Mouse (Mus musculus) midbrain, embryonic 10.5 days (tissue): ENCODE data around the gene Traf7. TPM values are rescaled to one million over a fixed set of nuclear protein-coding genes. Genes with fewer than 3 reads are reported as not detected.

Source experiments
- DNase-seq: peaks from one replicate; pipeline ENCODE4 v3.0.0-alpha.2; 2017; ENCODE audit warnings: low spot score
- H3K27ac ChIP-seq: fragments of 300-500 bp; sonication (generic); replicated peaks from 2 replicates; pipeline ENCODE4 v1.5.1; 2016; ENCODE audit warnings: mild to moderate bottlenecking
- H3K27me3 ChIP-seq: fragments of 300-500 bp; sonication (generic); 2 replicates; pipeline ENCODE4 v1.6.1; 2016; ENCODE audit warnings: low read depth, mild to moderate bottlenecking; ENCODE audit not compliant: poor library complexity, severe bottlenecking
- H3K36me3 ChIP-seq: fragments of 300-500 bp; sonication (generic); 2 replicates; pipeline ENCODE4 v1.6.1; 2016; ENCODE audit warnings: mild to moderate bottlenecking, moderate library complexity
- H3K4me1 ChIP-seq: fragments of 300-500 bp; sonication (generic); 2 replicates; pipeline ENCODE4 v1.6.1; 2016
- H3K4me3 ChIP-seq: fragments of 300-500 bp; sonication (generic); 2 replicates; pipeline ENCODE4 v1.5.1; 2016; ENCODE audit warnings: mild to moderate bottlenecking, moderate library complexity
- H3K9me3 ChIP-seq: fragments of 300-500 bp; sonication (generic); replicated peaks from 2 replicates; pipeline ENCODE4 v1.6.1; 2016; ENCODE audit warnings: mild to moderate bottlenecking
- WGBS: fragments of 180-500 bp; shearing (Covaris S2); methylation state at CpG from one replicate; pipeline ENCODE4 v1.1.7; 2016; 5-methylcytosine and 5-hydroxymethylcytosine counted together
- polyA plus RNA-seq: library from polyadenylated mRNA; unstranded; fragments of >200 nt; fragmentation: Nextera tagmentation; extraction: Ambion mirVana; gene quantifications from 2 replicates; pipeline ENCODE4 v1.2.1, GENCODE M21; 2016

Gene Traf7
- polyA plus RNA-seq, 1 experiment from 2014 or later, result 110 TPM

- 58% methylated on average over 11 of the region's 11 CpGs for WGBS
- Histone ChIP-seq H3K4me3 (peak overlapping the region; percentile 87), H3K27me3 (no peaks in the 10 kb centered on the region), H3K36me3 (peaks cover 50% of the 10 kb centered on the region), H3K4me1 (peaks cover 24% of the 10 kb centered on the region), H3K9me3 (no peaks in the 10 kb centered on the region), H3K27ac (peak overlapping the region; percentile 98)
- DNase-seq, result no peak
These were observed 49.6 kb downstream of the Traf7 start for GRCm38 (mm10) chr17:24477985-24478600.

- Histone ChIP-seq H3K27ac (no peak overlapping the region), H3K4me1 (peaks cover 32% of the 10 kb centered on the region), H3K9me3 (no peaks in the 10 kb centered on the region), H3K4me3 (peak overlapping the region; percentile 87), H3K27me3 (no peaks in the 10 kb centered on the region), H3K36me3 (peaks cover 58% of the 10 kb centered on the region)
- DNase-seq, result no peak
- WGBS, result 95% methylated on average over 20 of the region's 20 CpGs
These were observed 50.4 kb downstream of the Traf7 start for GRCm38 (mm10) chr17:24477053-24477984.

DNA sequence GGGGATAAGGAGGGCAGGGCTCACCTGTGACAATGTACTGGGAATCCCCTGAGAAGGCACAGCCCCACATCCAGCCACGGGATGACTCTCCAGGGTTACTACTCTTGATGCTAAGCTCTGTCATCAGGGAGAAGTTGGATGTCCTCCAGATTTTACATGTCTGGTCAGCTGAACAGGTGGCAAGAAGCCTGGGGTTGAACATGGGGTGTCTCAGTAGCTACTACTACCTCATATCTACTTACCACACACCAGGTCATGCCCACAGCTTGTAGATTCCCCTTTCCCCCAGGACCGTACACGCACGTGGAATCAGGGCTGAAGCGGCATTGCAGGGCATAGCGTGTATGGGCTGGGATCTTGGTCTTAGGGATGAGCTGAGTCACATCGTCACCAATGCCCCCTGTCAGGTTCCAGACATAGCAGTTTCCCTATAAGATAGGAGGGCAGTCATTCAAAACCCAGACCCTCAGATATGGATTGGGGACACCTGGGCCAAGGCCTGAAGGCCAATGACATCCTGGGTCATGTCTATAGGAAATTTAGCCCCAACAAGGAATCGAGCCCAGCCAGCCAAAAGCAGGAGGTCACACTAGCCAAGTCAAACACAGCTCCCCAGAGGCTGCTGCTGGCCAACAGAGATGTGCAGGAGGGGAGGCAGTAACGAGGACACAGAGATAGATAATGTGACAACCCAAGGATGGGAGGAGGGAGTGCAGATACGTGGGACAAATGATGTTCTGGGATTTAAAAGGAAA, 51.5 kb downstream of the Traf7 start:
- WGBS, result 95% methylated on average over 10 of the region's 10 CpGs
- H3K27ac ChIP-seq, result no peak overlapping the region
- H3K27me3 ChIP-seq, result no peaks in the 10 kb centered on the region
- no peaks in the 10 kb centered on the region for H3K9me3 ChIP-seq
- DNase-seq, result no peak
- peaks cover 59% of the 10 kb centered on the region for H3K36me3 ChIP-seq
- H3K4me3 ChIP-seq, result no peak overlapping the region
- peaks cover 43% of the 10 kb centered on the region for H3K4me1 ChIP-seq

- no peaks in the 10 kb centered on the region for H3K9me3 ChIP-seq
- H3K27ac ChIP-seq, result no peak overlapping the region
- no peak for DNase-seq
- H3K4me3 ChIP-seq, result no peak overlapping the region
- no peaks in the 10 kb centered on the region for H3K27me3 ChIP-seq
- 94% methylated on average over 6 of the region's 6 CpGs for WGBS
- peaks cover 59% of the 10 kb centered on the region for H3K36me3 ChIP-seq
- peaks cover 49% of the 10 kb centered on the region for H3K4me1 ChIP-seq
These were observed 52.2 kb downstream of the Traf7 start for GRCm38 (mm10) chr17:24475586-24475985.

GRCm38 (mm10) chr17:24474557-24474956, 53.2 kb downstream of the Traf7 start:
- DNase-seq, result no peak
- Histone ChIP-seq H3K9me3 (no peaks in the 10 kb centered on the region), H3K4me1 (peaks cover 40% of the 10 kb centered on the region), H3K27me3 (no peaks in the 10 kb centered on the region), H3K4me3 (peak overlapping the region; percentile 23; the same call in 1 of the 2 replicates), H3K27ac (no peak overlapping the region), H3K36me3 (peaks cover 59% of the 10 kb centered on the region)
- 88% methylated on average over 5 of the region's 5 CpGs for WGBS

DNA sequence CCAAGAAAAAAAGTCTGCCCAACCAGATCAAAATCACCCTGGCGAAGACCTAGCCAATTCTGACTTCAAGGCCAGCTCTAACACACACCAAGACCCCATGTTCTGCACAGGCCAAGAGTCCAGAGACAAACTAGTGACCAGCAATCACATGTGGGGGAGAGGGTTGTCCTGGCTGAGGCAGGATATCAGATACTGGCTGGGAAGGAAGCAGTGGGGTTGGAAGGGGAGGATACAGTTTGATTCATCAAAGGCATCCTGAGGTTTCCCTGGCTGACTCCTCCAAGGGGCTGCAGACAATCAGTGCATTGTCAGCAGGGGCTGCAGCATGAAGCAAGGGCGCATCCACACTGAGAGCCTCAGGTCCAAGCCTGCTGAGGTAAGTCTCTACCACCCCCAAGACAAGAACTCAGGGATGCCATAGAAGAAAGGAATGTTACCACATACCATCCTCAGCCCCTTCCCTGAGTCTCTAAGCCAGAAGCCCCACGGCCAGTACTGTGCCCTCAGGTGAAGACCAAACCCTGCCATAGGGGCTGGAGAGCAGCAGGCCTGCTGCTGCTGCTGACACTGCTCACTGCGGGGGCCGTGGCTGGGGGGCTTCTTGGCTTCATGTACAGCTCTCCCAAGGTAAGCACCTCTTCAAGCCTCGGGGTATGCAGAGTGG, 54.0 kb downstream of the Traf7 start, which contains the start of gene Bricd5:
TSS of gene Bricd5 (plus strand) at position 273 of the 664 bp plus-strand sequence.
- Histone ChIP-seq H3K9me3 (no peaks in the 10 kb centered on the region), H3K27ac (no peak within 1 kb of the TSS), H3K36me3 (peaks cover 59% of the 10 kb centered on the region), H3K4me3 (peak within 1 kb of the TSS; percentile 95), H3K27me3 (no peaks in the 10 kb centered on the region), H3K4me1 (peaks cover 39% of the 10 kb centered on the region)
- no peak for DNase-seq
- WGBS, result 81% methylated on average over 6 of the region's 6 CpGs

- 91% methylated on average over 4 of the region's 4 CpGs for WGBS
- Histone ChIP-seq H3K9me3 (no peaks in the 10 kb centered on the region), H3K27me3 (no peaks in the 10 kb centered on the region), H3K27ac (no peak overlapping the region), H3K4me1 (peaks cover 28% of the 10 kb centered on the region), H3K36me3 (peaks cover 53% of the 10 kb centered on the region), H3K4me3 (peak overlapping the region; percentile 95)
- no peak for DNase-seq
These were observed 55.2 kb downstream of the Traf7 start for GRCm38 (mm10) chr17:24472512-24472911.

- DNase-seq, result no peak
- Histone ChIP-seq H3K27ac (peak overlapping the region; percentile 93), H3K4me1 (peaks cover 26% of the 10 kb centered on the region), H3K27me3 (no peaks in the 10 kb centered on the region), H3K9me3 (no peaks in the 10 kb centered on the region), H3K4me3 (peak overlapping the region; percentile 95), H3K36me3 (peaks cover 37% of the 10 kb centered on the region)
- WGBS, result 1% methylated on average over 68 of the region's 68 CpGs
These were observed 56.8 kb downstream of the Traf7 start for GRCm38 (mm10) chr17:24470701-24471527.

GRCm38 (mm10) chr17:24469910-24470602, 57.7 kb downstream of the Traf7 start, which contains the start of the genes E4f1 and Pgp:
TSS of gene E4f1 (minus strand) at chr17:24470313.
TSS of gene Pgp (plus strand) at chr17:24470392.
- Histone ChIP-seq H3K27ac (peak within 1 kb of the TSS; percentile 93), H3K9me3 (no peaks in the 10 kb centered on the region), H3K4me1 (peaks cover 26% of the 10 kb centered on the region), H3K36me3 (peaks cover 28% of the 10 kb centered on the region), H3K27me3 (no peaks in the 10 kb centered on the region), H3K4me3 (peak within 1 kb of the TSS; percentile 95)
- under 1% methylated on average over 75 of the region's 75 CpGs for WGBS
- DNase-seq, result peak; percentile 98

DNA sequence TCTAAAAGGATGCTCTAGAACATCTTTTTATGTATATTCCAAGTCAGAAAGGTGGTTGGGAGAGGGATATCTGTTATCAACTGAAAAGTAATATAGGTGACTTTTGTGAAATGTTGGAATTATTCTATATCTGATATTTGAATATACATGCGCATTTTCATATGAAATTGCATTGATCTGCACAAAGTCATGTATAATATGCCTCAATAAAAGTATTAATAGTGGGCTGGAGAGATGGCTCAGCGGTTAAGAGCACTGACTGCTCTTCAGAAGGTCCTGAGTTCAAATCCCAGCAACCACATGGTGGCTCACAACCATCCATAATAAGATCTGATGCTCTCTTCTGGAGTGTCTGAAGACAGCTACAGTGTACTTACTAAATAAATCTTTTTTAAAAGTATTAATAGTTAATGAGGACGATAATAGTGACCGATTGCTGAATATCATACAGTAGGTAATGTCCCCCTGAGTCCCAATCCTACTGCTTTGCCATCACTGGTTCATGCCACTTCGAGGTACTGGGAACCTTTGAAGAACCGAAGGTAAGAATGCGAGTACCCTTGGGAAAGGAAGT, 58.3 kb downstream of the Traf7 start:
- peaks cover 26% of the 10 kb centered on the region for H3K4me1 ChIP-seq
- DNase-seq, result no peak
- peaks cover 22% of the 10 kb centered on the region for H3K36me3 ChIP-seq
- WGBS, result 19% methylated on average over 7 of the region's 7 CpGs
- H3K27me3 ChIP-seq, result no peaks in the 10 kb centered on the region
- no peaks in the 10 kb centered on the region for H3K9me3 ChIP-seq
- peak overlapping the region; percentile 95 for H3K4me3 ChIP-seq
- peak overlapping the region; percentile 93 for H3K27ac ChIP-seq
